Mouse (Mus musculus) ES-Bruce4 (cell line): Measurements from ENCODE around the gene Tfg. TPM values are rescaled to one million over a fixed set of nuclear protein-coding genes. Genes with fewer than 3 reads are reported as not detected.

ENCODE experiments used
- H3K27ac ChIP-seq: 2 replicates; pipeline ENCODE4 v1.5.1; 2012; ENCODE audit warnings: low read length, inconsistent platforms; ENCODE audit not compliant: insufficient read depth
- H3K27me3 ChIP-seq: 2 replicates; pipeline ENCODE4 v1.6.1; 2012; ENCODE audit warnings: mild to moderate bottlenecking, low read length, inconsistent platforms; ENCODE audit not compliant: control insufficient read depth, poor library complexity, insufficient read depth, severe bottlenecking
- H3K36me3 ChIP-seq: 2 replicates; pipeline ENCODE4 v1.6.1; 2012; ENCODE audit warnings: inconsistent platforms, mild to moderate bottlenecking, low read length, moderate library complexity; ENCODE audit not compliant: control insufficient read depth, poor library complexity, insufficient read depth, severe bottlenecking
- H3K4me1 ChIP-seq: one replicate; pipeline ENCODE4 v1.8.1; 2011; ENCODE audit warnings: low read length; ENCODE audit not compliant: control insufficient read depth, insufficient read depth
- H3K4me3 ChIP-seq: 2 replicates; pipeline ENCODE4 v1.5.1; 2011; ENCODE audit warnings: low read depth, mild to moderate bottlenecking, low read length
- H3K9ac ChIP-seq: 2 replicates; pipeline ENCODE4 v1.6.1; 2012; ENCODE audit warnings: low read depth, mild to moderate bottlenecking, inconsistent platforms; ENCODE audit not compliant: poor library complexity, severe bottlenecking
- H3K9me3 ChIP-seq: replicated peaks from 2 replicates; pipeline ENCODE4 v1.6.1; 2012; ENCODE audit warnings: mild to moderate bottlenecking, low read length, inconsistent platforms; ENCODE audit not compliant: control insufficient read depth, poor library complexity, insufficient read depth, severe bottlenecking
- CTCF ChIP-seq: IDR thresholded peaks from one replicate; pipeline ENCODE4 v1.8.1; 2011; ENCODE audit warnings: low read depth, low read length
- EP300 ChIP-seq: IDR thresholded peaks from 2 replicates; pipeline ENCODE4 v1.6.1; 2011; ENCODE audit warnings: low read depth, low read length; ENCODE audit not compliant: insufficient read depth
- POLR2A ChIP-seq: IDR thresholded peaks from one replicate; pipeline ENCODE4 v1.8.1; 2011; ENCODE audit warnings: low read length; ENCODE audit not compliant: insufficient read depth
- polyA plus RNA-seq: library from polyadenylated mRNA; stranded (reverse); fragments of >200 nt; gene quantifications from 2 replicates; pipeline ENCODE4 v1.2.4, GENCODE M21; 2011; ENCODE audit warnings: low read depth; ENCODE audit not compliant: missing spikeins, insufficient read depth, insufficient read length

Gene Tfg
- polyA plus RNA-seq, 1 experiment = 108 TPM

GRCm38 (mm10) chr16:56658866-56659265, 58.4 kb downstream of the Tfg start:
- no peak overlapping the region for H3K4me3 ChIP-seq

GRCm38 (mm10) chr16:56655193-56655910, 61.9 kb downstream of the Tfg start:
- Histone ChIP-seq H3K27me3 (no peaks in the 10 kb centered on the region), H3K4me1 (no peaks in the 10 kb centered on the region), H3K9ac (no peak overlapping the region), H3K4me3 (no peak overlapping the region), H3K27ac (no peak overlapping the region), H3K9me3 (no peaks in the 10 kb centered on the region), H3K36me3 (no peaks in the 10 kb centered on the region)
- TF ChIP-seq POLR2A (no peak), CTCF (no peak), EP300 (no peak)

More at GRCm38 (mm10) chr16:56658866-56659265, 58.4 kb downstream of the Tfg start:
- Histone ChIP-seq H3K27me3 (no peaks in the 10 kb centered on the region), H3K9me3 (no peaks in the 10 kb centered on the region), H3K36me3 (no peaks in the 10 kb centered on the region), H3K4me1 (no peaks in the 10 kb centered on the region), H3K9ac (no peak overlapping the region), H3K27ac (no peak overlapping the region)
- TF ChIP-seq CTCF = no peak

DNA sequence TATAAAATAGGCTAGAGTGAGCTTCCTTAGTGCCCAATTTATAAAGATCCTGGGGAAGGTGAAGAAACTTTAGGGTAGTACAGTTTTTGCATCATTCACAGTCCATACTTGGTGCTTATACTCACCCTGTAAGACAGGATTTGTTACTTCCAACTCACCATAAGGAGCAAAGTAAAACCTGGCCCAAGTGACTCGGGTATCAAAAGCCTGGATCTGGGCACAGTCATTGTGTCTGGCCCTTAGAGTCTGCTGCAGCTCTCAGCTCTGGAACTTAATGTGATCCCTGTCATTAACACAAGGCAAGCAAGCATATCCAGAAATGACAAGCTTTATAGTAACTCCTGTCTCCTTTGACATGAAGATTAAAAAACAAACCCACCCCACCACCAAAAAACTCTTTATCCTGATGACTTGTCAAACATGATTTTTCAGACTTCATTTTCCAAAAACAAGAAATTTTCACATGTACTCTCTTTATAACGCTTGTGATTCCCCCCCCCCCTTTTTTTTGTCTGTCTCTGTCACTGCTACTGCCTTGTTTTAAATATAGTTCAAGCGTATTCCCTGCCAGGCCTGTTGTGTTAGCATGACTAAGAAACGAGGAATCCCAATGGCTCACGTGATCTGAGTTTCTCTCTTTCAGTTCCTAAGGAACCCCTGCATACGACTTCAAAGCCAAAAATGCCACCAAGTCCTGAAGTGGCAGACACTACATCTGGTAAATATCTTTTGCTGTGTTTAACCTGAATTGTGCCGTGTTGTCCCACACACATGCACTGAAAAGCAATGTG, 70.7 kb downstream of the Tfg start:
- H3K36me3 ChIP-seq = no peaks in the 10 kb centered on the region
- H3K27me3 ChIP-seq = no peaks in the 10 kb centered on the region
- no peak for TF ChIP-seq EP300
- no peak for TF ChIP-seq POLR2A
- TF ChIP-seq CTCF = no peak
- no peak overlapping the region for H3K4me3 ChIP-seq
- H3K9ac ChIP-seq = no peak overlapping the region
- no peaks in the 10 kb centered on the region for H3K9me3 ChIP-seq
- H3K4me1 ChIP-seq = no peaks in the 10 kb centered on the region
- no peak overlapping the region for H3K27ac ChIP-seq

- H3K9ac ChIP-seq = no peak overlapping the region
- no peaks in the 10 kb centered on the region for H3K9me3 ChIP-seq
- no peak overlapping the region for H3K27ac ChIP-seq
- TF ChIP-seq POLR2A = no peak
- TF ChIP-seq EP300 = no peak
- no peak for TF ChIP-seq CTCF
- H3K36me3 ChIP-seq = no peaks in the 10 kb centered on the region
- H3K4me3 ChIP-seq = no peak overlapping the region
- no peaks in the 10 kb centered on the region for H3K4me1 ChIP-seq
- no peaks in the 10 kb centered on the region for H3K27me3 ChIP-seq
Measured at GRCm38 (mm10) chr16:56645251-56645650, 72.0 kb downstream of the Tfg start.

Other genes with a start within 250 kb of the Tfg start
- not detected in 2 replicates for gene Abi3bp, start 239.6 kb downstream of the Tfg start, polyA plus RNA-seq
- not detected in 2 replicates for gene Adgrg7, start 78.4 kb upstream of the Tfg start, polyA plus RNA-seq
- 7.8 and 9.7 TPM in 2 replicates for gene Tmem45a, start 168.7 kb upstream of the Tfg start, polyA plus RNA-seq
- not detected in 2 replicates for gene Lnp1, start 210.6 kb upstream of the Tfg start, polyA plus RNA-seq